ENCODE assay signal across 14 mouse cellular contexts in the genomic region with DNA sequence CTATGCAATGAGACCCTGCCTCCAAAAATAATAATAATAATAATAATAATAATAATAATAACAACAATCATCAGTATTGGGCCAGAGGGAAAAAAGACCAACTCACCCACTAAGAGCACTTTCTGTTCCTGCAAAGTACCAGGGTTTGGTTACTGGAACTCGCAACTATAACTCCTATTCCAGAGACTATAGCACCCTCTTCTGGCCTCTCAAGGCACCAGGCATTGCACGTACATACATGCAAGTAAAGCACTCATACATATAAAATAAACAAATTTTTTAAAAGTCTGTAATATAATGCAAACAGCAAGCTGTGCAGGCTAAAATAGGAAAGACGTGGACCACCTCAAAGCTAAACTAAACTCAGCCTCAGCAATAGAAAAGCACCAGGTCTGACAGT. TPM values are rescaled to one million over a fixed set of nuclear protein-coding genes. Genes with fewer than 3 reads are reported as not detected.
DNase-seq lines count a peak whose midpoint lies in the region; ATAC-seq and TF ChIP-seq lines count a peak whose summit lies in the region.
"Had no signal": no experiment of that assay in that cellular context is flagged by ENCODE, and none has a peak within 500 bp of the region (broad histone marks: within the 10 kb centered on the region; RNA-seq: fewer than 3 reads in every experiment).

No protein-coding gene starts in this region.

- ATAC-seq in liver, embryonic 11.5 days (replicated peaks; ENCODE audit: low FRiP score) = no peak

- no peak for TF ChIP-seq EP300 in MEL (IDR thresholded peaks at IDR 0.05; ENCODE audit: low read depth in 1 of 2, low read length in 2 of 2)

- peak; percentile 12 for DNase-seq in liver, adult 2 months (ENCODE audit: extremely low read depth, low read depth, low spot score)
- no peak for DNase-seq in liver, embryonic 11.5 days (ENCODE audit: low spot score)
- DNase-seq in MEL (ENCODE audit: low read depth, low spot score) = peak; percentile 56
- DNase-seq in induced T-regulatory cell, adult 2 months (ENCODE audit: low read depth) = peak; percentile 36
- DNase-seq in thymus, postnatal 0 days (ENCODE audit: low spot score) = peak; percentile 23
- DNase-seq in limb, embryonic 10.5 days (ENCODE audit: low spot score) = no peak
- no peak for DNase-seq in c-Kit-positive CD71-positive TER-119-positive erythroid progenitor cells, embryonic 14.5 days (ENCODE audit: low spot score)
- DNase-seq: cerebellum, postnatal 36 days; gastrocnemius, postnatal 10 days; heart, postnatal 4 days; kidney, adult 8-10 months had no signal

- no peak overlapping the region for H3K9ac ChIP-seq in liver, adult 2 months (ENCODE audit: low read depth, low read length)
- H3K9ac ChIP-seq in liver, embryonic 11.5 days (ENCODE audit: low read depth, low read length) = no peak overlapping the region
- H3K9ac ChIP-seq in MEL (ENCODE audit: control insufficient read depth, low read depth, low read length, poor library complexity, severe bottlenecking) = no peak overlapping the region
- H3K9ac ChIP-seq: lung, embryonic 15.5 days had no signal

- peaks cover 11% of the 10 kb centered on the region for H3K36me3 ChIP-seq in liver, adult 2 months (ENCODE audit: control insufficient read depth, insufficient read depth, low read length)
- H3K36me3 ChIP-seq in liver, embryonic 11.5 days (ENCODE audit: control insufficient read depth, insufficient read depth, low read length) = peaks cover 29% of the 10 kb centered on the region
- H3K36me3 ChIP-seq in MEL (ENCODE audit: control insufficient read depth in 1 of 2, insufficient read depth in 2 of 2, low read length in 2 of 2) = peaks cover 23 to 56% of the 10 kb centered on the region in 2 experiments
- peaks cover 95% of the 10 kb centered on the region for H3K36me3 ChIP-seq in limb, embryonic 10.5 days

- no peak for TF ChIP-seq CTCF in liver, adult 2 months (IDR thresholded peaks at IDR 0.05; ENCODE audit: low read depth, low read length)
- peak in 2 of 3 experiments; percentile 44 to 46; a peak in 4 of 6 replicates for TF ChIP-seq CTCF in MEL (IDR thresholded peaks at IDR 0.05 in 2 of 3, conservative IDR thresholded peaks at IDR 0.05 in 1 of 3; ENCODE audit: control insufficient read depth in 1 of 3, insufficient read depth in 1 of 3, low read depth in 2 of 3, low read length in 3 of 3, poor library complexity in 1 of 3, severe bottlenecking in 1 of 3)

- no peaks in the 10 kb centered on the region for H3K79me2 ChIP-seq in liver, adult 2 months (ENCODE audit: control insufficient read depth, insufficient read depth, low read length)
- H3K79me2 ChIP-seq in MEL (ENCODE audit: control insufficient read depth, insufficient read depth, low read length, poor library complexity) = peaks cover 1% of the 10 kb centered on the region; the same call in 1 of the 2 replicates

- TF ChIP-seq POLR2A in liver, adult 2 months (IDR thresholded peaks at IDR 0.05; ENCODE audit: extremely low read depth, insufficient read depth, low read length) = no peak
- TF ChIP-seq POLR2A in MEL (IDR thresholded peaks at IDR 0.05; ENCODE audit: control insufficient read depth in 1 of 2, insufficient read depth in 1 of 2, low read depth in 1 of 2, low read length in 2 of 2, poor library complexity in 1 of 2) = no peak

- WGBS in liver, adult 2 months = 92% methylated on average over 3 of the region's 3 CpGs
- 85% methylated on average over 3 of the region's 3 CpGs for WGBS in liver, embryonic 11.5 days
- 86% methylated on average over 3 of the region's 3 CpGs for WGBS in limb, embryonic 10.5 days

- no peaks in the 10 kb centered on the region for H3K27me3 ChIP-seq in liver, adult 2 months (ENCODE audit: control insufficient read depth, insufficient read depth, low read length)
- no peaks in the 10 kb centered on the region for H3K27me3 ChIP-seq in liver, embryonic 11.5 days (replicated peaks; ENCODE audit: control insufficient read depth, insufficient read depth, low read length)
- H3K27me3 ChIP-seq in MEL (ENCODE audit: control insufficient read depth in 1 of 2, insufficient read depth in 2 of 2, low read length in 2 of 2) = no peaks in the 10 kb centered on the region
- no peaks in the 10 kb centered on the region for H3K27me3 ChIP-seq in limb, embryonic 10.5 days (ENCODE audit: low read depth, poor library complexity, severe bottlenecking)
- H3K27me3 ChIP-seq: lung, embryonic 15.5 days had no signal

- no peak overlapping the region for H3K4me3 ChIP-seq in liver, adult 2 months (ENCODE audit: insufficient read depth, low read depth, low read length)
- no peak overlapping the region for H3K4me3 ChIP-seq in liver, embryonic 11.5 days (ENCODE audit: low read depth, low read length)
- H3K4me3 ChIP-seq in MEL (ENCODE audit: control insufficient read depth in 1 of 2, insufficient read depth in 1 of 2, low read depth in 2 of 2, low read length in 2 of 2) = no peak overlapping the region
- H3K4me3 ChIP-seq in limb, embryonic 10.5 days = no peak overlapping the region
- H3K4me3 ChIP-seq: lung, embryonic 15.5 days had no signal

- H3K4me1 ChIP-seq in liver, adult 2 months (ENCODE audit: control insufficient read depth, insufficient read depth, low read length) = no peaks in the 10 kb centered on the region; the same call in 1 of the 2 replicates
- no peaks in the 10 kb centered on the region for H3K4me1 ChIP-seq in liver, embryonic 11.5 days (replicated peaks; ENCODE audit: control insufficient read depth, insufficient read depth, low read length)
- H3K4me1 ChIP-seq in MEL (ENCODE audit: control insufficient read depth in 1 of 2, insufficient read depth in 2 of 2, low read length in 2 of 2) = peaks cover 0 to 15% of the 10 kb centered on the region in 2 experiments; a peak in 3 of 4 replicates
- no peaks in the 10 kb centered on the region for H3K4me1 ChIP-seq in limb, embryonic 10.5 days
- H3K4me1 ChIP-seq: lung, embryonic 15.5 days had no signal

- H3K9me3 ChIP-seq in liver, embryonic 11.5 days (ENCODE audit: control insufficient read depth, low read length) = no peaks in the 10 kb centered on the region
- no peaks in the 10 kb centered on the region for H3K9me3 ChIP-seq in MEL (replicated peaks; ENCODE audit: insufficient read depth, low read length)
- H3K9me3 ChIP-seq in limb, embryonic 10.5 days (replicated peaks) = no peaks in the 10 kb centered on the region
- H3K9me3 ChIP-seq: lung, embryonic 15.5 days had no signal

- H3K27ac ChIP-seq in liver, adult 2 months (replicated peaks; ENCODE audit: insufficient read depth, low read depth, low read length) = no peak overlapping the region
- no peak overlapping the region for H3K27ac ChIP-seq in liver, embryonic 11.5 days (ENCODE audit: low read depth, low read length)
- H3K27ac ChIP-seq in MEL (ENCODE audit: control insufficient read depth, low read depth, low read length) = no peak overlapping the region
- no peak overlapping the region for H3K27ac ChIP-seq in limb, embryonic 10.5 days
- H3K27ac ChIP-seq: lung, embryonic 15.5 days had no signal

- H3K4me2 ChIP-seq in liver, embryonic 11.5 days = no peak overlapping the region
- H3K4me2 ChIP-seq: lung, embryonic 15.5 days had no signal

- peak; percentile 3 for TF ChIP-seq RAD21 in MEL (IDR thresholded peaks at IDR 0.05; ENCODE audit: low read depth, low read length)

TF ChIP-seq in MEL, 35 proteins besides CTCF, POLR2A, EP300 and RAD21:
- TF ChIP-seq NRF1 (IDR thresholded peaks at IDR 0.05; ENCODE audit: insufficient read depth, low read depth, low read length, poor library complexity, severe bottlenecking) = no peak
- peak; percentile 40 for TF ChIP-seq SMC3 (IDR thresholded peaks at IDR 0.05; ENCODE audit: low read depth, low read length)

RNA-seq across cellular contexts. Expression of a gene that starts 12.8 kb away (rescaled TPM):
- 18.8 and 21.3 TPM in 2 replicates for total RNA-seq in liver, adult 2 months (2014; rRNA removed)
- polyA plus RNA-seq in liver, adult 2 months (2012; rRNA removed) = 20.9 and 22.2 TPM in 2 replicates
- 62.2 and 63.9 TPM in 2 replicates for polyA plus RNA-seq in liver, embryonic 11.5 days (2014; fragmentation: Nextera tagmentation; extraction: Ambion mirVana)
- 9.6 and 11.0 TPM in 2 replicates for total RNA-seq in MEL (2012; rRNA removed)
- polyA plus RNA-seq in MEL (2012; ENCODE audit: insufficient read depth in 1 of 2, insufficient read length in 2 of 2, low read depth in 1 of 2, low replicate concordance in 2 of 2, missing spikeins in 1 of 2) = 100 to 1,000 TPM in 1 of 2 experiments, 10 to 100 TPM in 1; 68.7 to 182 TPM
- polyA plus RNA-seq in thymus, postnatal 0 days (2015; fragmentation: Nextera tagmentation; extraction: Ambion mirVana) = 51.2 and 53.4 TPM in 2 replicates
- 46.3 and 48.5 TPM in 2 replicates for polyA plus RNA-seq in limb, embryonic 10.5 days (2016; fragmentation: Nextera tagmentation; extraction: Ambion mirVana)

RNA-seq across cellular contexts. Expression of a gene that starts 23.6 kb away (rescaled TPM):
- 2.3 and 2.7 TPM in 2 replicates for total RNA-seq in liver, adult 2 months (2014; rRNA removed)
- 1.1 and 2.1 TPM in 2 replicates for polyA plus RNA-seq in liver, adult 2 months (2012; rRNA removed)
- 27.8 and 30.6 TPM in 2 replicates for polyA plus RNA-seq in liver, embryonic 11.5 days (2014; fragmentation: Nextera tagmentation; extraction: Ambion mirVana)
- 31.8 and 41.3 TPM in 2 replicates for total RNA-seq in MEL (2012; rRNA removed)
- 10 to 100 TPM in 1 of 2 experiments, not detected in 1; 22.1 TPM for polyA plus RNA-seq in MEL (2012; ENCODE audit: insufficient read depth in 1 of 2, insufficient read length in 2 of 2, low read depth in 1 of 2, low replicate concordance in 2 of 2, missing spikeins in 1 of 2)
- 16.7 and 17.2 TPM in 2 replicates for polyA plus RNA-seq in thymus, postnatal 0 days (2015; fragmentation: Nextera tagmentation; extraction: Ambion mirVana)
- polyA plus RNA-seq in limb, embryonic 10.5 days (2016; fragmentation: Nextera tagmentation; extraction: Ambion mirVana) = 30.1 and 30.9 TPM in 2 replicates

RNA-seq across cellular contexts. Expression of a gene that starts 30.1 kb away (rescaled TPM):
- total RNA-seq in liver, adult 2 months (2014; rRNA removed) = not detected in 2 replicates
- not detected in 2 replicates for polyA plus RNA-seq in liver, adult 2 months (2012; rRNA removed)
- polyA plus RNA-seq in liver, embryonic 11.5 days (2014; fragmentation: Nextera tagmentation; extraction: Ambion mirVana) = not detected in 2 replicates
- total RNA-seq in MEL (2012; rRNA removed) = not detected in 2 replicates
- polyA plus RNA-seq in MEL (2012; ENCODE audit: insufficient read depth in 1 of 2, insufficient read length in 2 of 2, low read depth in 1 of 2, low replicate concordance in 2 of 2, missing spikeins in 1 of 2) = not detected
- polyA plus RNA-seq in thymus, postnatal 0 days (2015; fragmentation: Nextera tagmentation; extraction: Ambion mirVana) = 0.31 TPM in 1 of 2 replicates, not detected in the other
- polyA plus RNA-seq in limb, embryonic 10.5 days (2016; fragmentation: Nextera tagmentation; extraction: Ambion mirVana) = not detected in 2 replicates
- total RNA-seq: gastrocnemius, postnatal 10 days; heart, postnatal 4 days; left cerebral cortex, adult 18-20 months had no signal
- polyA plus RNA-seq: lung, embryonic 15.5 days; stomach, embryonic 14.5 days had no signal

Comparison
In these comparisons a context has a peak if more than half of its experiments do, and no peak if none do; other contexts are left out.
1. DNase-seq: peak in liver, adult 2 months (single experiment), MEL (single experiment), induced T-regulatory cell, adult 2 months (single experiment) and thymus, postnatal 0 days (single experiment); none in liver, embryonic 11.5 days (single experiment), limb, embryonic 10.5 days (single experiment) and c-Kit-positive CD71-positive TER-119-positive erythroid progenitor cells, embryonic 14.5 days (single experiment).